Mouse (Mus musculus) ES-E14 (cell line): Measurements from ENCODE around the gene Sds. TPM values are rescaled to one million over a fixed set of nuclear protein-coding genes. Genes with fewer than 3 reads are reported as not detected.

Experiments used
- DNase-seq: peaks from one replicate; pipeline ENCODE4 v3.0.0-alpha.2; 2013; ENCODE audit warnings: low read depth, low spot score
- H3K27ac ChIP-seq: 2 replicates; pipeline ENCODE4 v1.5.1; 2012; ENCODE audit warnings: low read depth, mild to moderate bottlenecking, low read length, moderate library complexity, mixed read lengths; ENCODE audit not compliant: poor library complexity, insufficient read depth, severe bottlenecking
- H3K36me3 ChIP-seq: 2 replicates; pipeline ENCODE4 v1.6.1; 2012; ENCODE audit warnings: mild to moderate bottlenecking, low read length, moderate library complexity, mixed read lengths; ENCODE audit not compliant: control insufficient read depth, poor library complexity, insufficient read depth, severe bottlenecking
- H3K4me1 ChIP-seq, 2 experiments: fragments of 150-350 bp in 1 of 2; sonication (generic) in 1 of 2; 2 replicates each; pipeline ENCODE4 v1.6.1; 2012; ENCODE audit warnings: low read length in 2 of 2, mild to moderate bottlenecking in 1 of 2, mixed read lengths in 1 of 2; ENCODE audit not compliant: control insufficient read depth in 2 of 2, insufficient read depth in 2 of 2, poor library complexity in 1 of 2
- H3K4me3 ChIP-seq, 2 experiments: fragments of 150-350 bp in 1 of 2; sonication (generic) in 1 of 2; 2 replicates each; pipeline ENCODE4 v1.5.1; 2012; ENCODE audit warnings: low read length in 2 of 2, low read depth in 1 of 2, mild to moderate bottlenecking in 1 of 2, mixed read lengths in 1 of 2; ENCODE audit not compliant: insufficient read depth in 1 of 2, poor library complexity in 1 of 2, severe bottlenecking in 1 of 2
- H3K9ac ChIP-seq: 2 replicates; pipeline ENCODE4 v1.6.1; 2012; ENCODE audit warnings: low read depth, mild to moderate bottlenecking, low read length, mixed read lengths; ENCODE audit not compliant: poor library complexity, insufficient read depth, severe bottlenecking
- H3K9me3 ChIP-seq: fragments of 150-350 bp; sonication (generic); 2 replicates; pipeline ENCODE4 v1.6.1; 2012; ENCODE audit warnings: low read depth, mild to moderate bottlenecking, low read length; ENCODE audit not compliant: control insufficient read depth, insufficient read depth
- CHD2 ChIP-seq: IDR thresholded peaks from 2 replicates; pipeline ENCODE4 v1.6.1; 2014; ENCODE audit warnings: mild to moderate bottlenecking, low read depth, low read length, inconsistent platforms
- HCFC1 ChIP-seq: IDR thresholded peaks from 2 replicates; pipeline ENCODE4 v1.6.1; 2012; ENCODE audit warnings: low read length, inconsistent platforms, borderline replicate concordance; ENCODE audit not compliant: insufficient read depth
- MAFK ChIP-seq: IDR thresholded peaks from 2 replicates; pipeline ENCODE4 v1.6.1; 2014; ENCODE audit warnings: mild to moderate bottlenecking, low read depth, low read length, inconsistent platforms; ENCODE audit not compliant: insufficient read depth
- ZC3H11A ChIP-seq: IDR thresholded peaks from 2 replicates; pipeline ENCODE4 v1.6.1; 2012; ENCODE audit warnings: low read depth, mild to moderate bottlenecking, inconsistent platforms, low read length, borderline replicate concordance
- ZNF384 ChIP-seq: IDR thresholded peaks from 2 replicates; pipeline ENCODE4 v1.6.1; 2012; ENCODE audit warnings: low read depth, low read length, inconsistent platforms
- in situ Hi-C, 2 experiments: fragments of 600-800 bp; cut with MboI; formaldehyde crosslinking; loops; one replicate each; pipeline ENCODE4 v1.15.1; 2025; ENCODE audit warnings: low sequenced_read_pairs in 2 of 2, inconsistent platforms in 1 of 2; ENCODE audit not compliant: unreplicated experiment in 2 of 2
- total RNA-seq: library from RNA; depleted of rRNA; stranded (reverse); fragments of 300-350 nt; gene quantifications from 2 replicates; pipeline ENCODE4 v1.2.3, GENCODE M21; 2012

The Sds gene
- total RNA-seq, 1 experiment, result 0.22 TPM

DNA sequence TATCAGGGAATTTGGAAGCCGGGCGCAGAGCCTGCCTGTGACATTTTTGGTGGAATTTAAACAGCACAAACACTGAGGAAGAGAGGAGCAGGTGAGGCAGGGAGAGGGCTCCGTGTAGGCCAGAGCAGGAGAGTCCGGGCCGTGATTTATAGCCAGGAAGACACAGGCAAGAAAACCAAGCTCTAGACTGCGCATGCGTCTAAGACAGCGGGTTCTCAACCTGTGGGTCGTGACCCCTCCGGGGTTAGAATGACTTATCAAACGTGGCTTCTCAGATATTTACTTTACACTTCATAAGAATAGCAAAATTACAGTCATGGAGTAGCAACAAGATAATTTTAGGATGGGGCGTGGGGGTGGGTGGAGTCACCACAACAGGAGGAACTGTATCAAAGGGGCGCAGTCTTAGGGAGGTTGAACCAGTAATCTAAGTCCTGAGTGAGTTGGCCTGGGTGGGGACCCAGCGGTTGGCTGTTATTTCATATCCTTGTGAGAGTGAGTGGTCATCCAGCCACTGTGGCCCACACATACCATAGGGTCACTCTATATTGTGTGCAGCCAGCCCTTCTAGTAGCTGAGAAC is 21.5 kb upstream of the Sds start:
- H3K36me3 ChIP-seq, result no peaks in the 10 kb centered on the region
- H3K27ac ChIP-seq, result no peak overlapping the region
- no peak overlapping the region for H3K9ac ChIP-seq
- peaks cover 3 to 13% of the 10 kb centered on the region in 2 experiments; a peak in 3 of 4 replicates for H3K4me1 ChIP-seq
- no peak for DNase-seq
- H3K9me3 ChIP-seq, result no peaks in the 10 kb centered on the region
- peak overlapping the region; percentile 6 to 37 for H3K4me3 ChIP-seq
- TF ChIP-seq ZC3H11A (no peak), CHD2 (peak; percentile 97)
- in situ Hi-C loops, result no loop called here

GRCm38 (mm10) chr5:120456253-120456652 is 20.1 kb upstream of the Sds start:
- H3K9ac ChIP-seq, result no peak overlapping the region
- no peaks in the 10 kb centered on the region for H3K9me3 ChIP-seq
- in situ Hi-C loops, result no loop called here
- TF ChIP-seq CHD2 (no peak), HCFC1 (no peak), MAFK (no peak), ZC3H11A (no peak), ZNF384 (no peak)
- no peaks in the 10 kb centered on the region for H3K36me3 ChIP-seq
- DNase-seq, result no peak
- peaks cover 3 to 13% of the 10 kb centered on the region in 2 experiments; a peak in 3 of 4 replicates for H3K4me1 ChIP-seq
- H3K4me3 ChIP-seq, result no peak overlapping the region
- H3K27ac ChIP-seq, result no peak overlapping the region

GRCm38 (mm10) chr5:120456841-120457554 is 19.3 kb upstream of the Sds start:
- H3K4me1 ChIP-seq, result peaks cover 3 to 13% of the 10 kb centered on the region in 2 experiments; a peak in 3 of 4 replicates
- TF ChIP-seq CHD2 (no peak), MAFK (peak; percentile 57; the same call in 1 of the 2 replicates), ZNF384 (no peak)
- no peaks in the 10 kb centered on the region for H3K36me3 ChIP-seq
- no peak overlapping the region for H3K27ac ChIP-seq
- in situ Hi-C loops, result no loop called here
- H3K4me3 ChIP-seq, result no peak overlapping the region
- H3K9me3 ChIP-seq, result no peaks in the 10 kb centered on the region
- no peak overlapping the region for H3K9ac ChIP-seq
- DNase-seq, result no peak

DNA sequence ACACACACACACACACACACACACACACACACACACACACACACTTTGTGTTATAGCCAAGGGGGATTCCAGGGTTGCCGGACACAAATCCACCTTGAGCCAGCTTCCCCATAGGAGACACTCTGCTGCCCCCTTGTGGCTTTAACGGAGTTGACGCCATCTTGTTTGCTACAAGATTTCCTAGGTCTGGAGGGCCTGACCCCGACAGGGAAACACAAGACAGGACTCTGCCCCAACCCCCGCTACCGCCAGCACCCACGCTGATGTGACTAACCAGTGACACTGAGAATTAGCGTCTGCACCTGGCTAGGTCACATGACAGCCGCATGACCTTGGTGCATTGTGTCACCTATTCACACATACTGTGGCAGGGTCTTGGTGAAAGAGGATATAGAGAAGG is 18.7 kb upstream of the Sds start:
- in situ Hi-C loops, result no loop called here
- DNase-seq, result peak; percentile 95
- no peak overlapping the region for H3K9ac ChIP-seq
- H3K4me1 ChIP-seq, result peaks cover 3 to 13% of the 10 kb centered on the region in 2 experiments; a peak in 3 of 4 replicates
- no peak for TF ChIP-seq CHD2
- no peak for TF ChIP-seq ZNF384
- 0 out of 2 replicates have a peak, but pooled peaks have one; percentile 20 for TF ChIP-seq HCFC1
- 0 out of 2 replicates have a peak, but pooled peaks have one; percentile 1 for TF ChIP-seq ZC3H11A
- no peak for TF ChIP-seq MAFK
- no peak overlapping the region for H3K27ac ChIP-seq
- no peaks in the 10 kb centered on the region for H3K9me3 ChIP-seq
- H3K4me3 ChIP-seq, result no peak overlapping the region
- no peaks in the 10 kb centered on the region for H3K36me3 ChIP-seq
